Mouse (Mus musculus) spleen, embryonic (tissue): Measurements from ENCODE around the gene Gm20219.
"Not testable (repeated sequence)": the region's sequence is repeated elsewhere in the genome, so short reads cannot be mapped to it uniquely, and the experiment has no call there.

ENCODE experiments used
- CTCF ChIA-PET: fragments of 350-600 bp; sonication (Branson Sonifier 250); formaldehyde crosslinking; loops from one replicate; lab custom pipeline; 2022; lab: Charles Lee

The Gm20219 gene

GRCm38 (mm10) chr17:56514916-56515315 is 39.3 kb downstream of the Gm20219 start:
- CTCF ChIA-PET: no interaction called here

- CTCF ChIA-PET: no interaction called here
Measured at GRCm38 (mm10) chr17:56514330-56514729, 39.9 kb downstream of the Gm20219 start.

DNA sequence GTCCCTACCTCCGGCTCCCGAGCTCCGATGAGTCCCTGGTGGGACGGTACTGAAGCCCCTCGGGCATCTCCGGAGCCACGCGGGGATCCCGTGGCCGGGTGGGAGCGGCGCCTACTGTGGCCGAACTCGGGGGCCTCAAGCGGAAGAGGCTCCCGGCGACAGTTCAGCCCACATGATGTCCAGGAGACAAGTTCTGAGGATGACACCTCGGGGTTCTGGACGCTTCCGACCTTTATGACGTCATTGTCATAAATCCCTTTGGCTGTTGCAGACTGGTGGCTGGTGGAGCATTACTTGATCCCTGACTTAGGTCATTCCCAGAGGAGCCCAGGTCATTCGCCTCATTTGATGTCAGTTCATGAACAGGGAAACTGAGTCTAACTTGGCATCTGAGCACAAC is 41.9 kb downstream of the Gm20219 start, which contains the start of gene Znrf4:
Znrf4 (minus strand) TSS at position 122 of the 400 bp plus-strand sequence.
- CTCF ChIA-PET: no interaction called here

- CTCF ChIA-PET: no interaction called here
Measured at GRCm38 (mm10) chr17:56511707-56512090, 42.5 kb downstream of the Gm20219 start.

- CTCF ChIA-PET: no interaction called here
Measured at GRCm38 (mm10) chr17:56510970-56511706, 43.0 kb downstream of the Gm20219 start.

- CTCF ChIA-PET: no interaction called here
Measured at GRCm38 (mm10) chr17:56510473-56510969, 43.7 kb downstream of the Gm20219 start.

GRCm38 (mm10) chr17:56509707-56510472 is 44.3 kb downstream of the Gm20219 start:
- CTCF ChIA-PET: no interaction called here

DNA sequence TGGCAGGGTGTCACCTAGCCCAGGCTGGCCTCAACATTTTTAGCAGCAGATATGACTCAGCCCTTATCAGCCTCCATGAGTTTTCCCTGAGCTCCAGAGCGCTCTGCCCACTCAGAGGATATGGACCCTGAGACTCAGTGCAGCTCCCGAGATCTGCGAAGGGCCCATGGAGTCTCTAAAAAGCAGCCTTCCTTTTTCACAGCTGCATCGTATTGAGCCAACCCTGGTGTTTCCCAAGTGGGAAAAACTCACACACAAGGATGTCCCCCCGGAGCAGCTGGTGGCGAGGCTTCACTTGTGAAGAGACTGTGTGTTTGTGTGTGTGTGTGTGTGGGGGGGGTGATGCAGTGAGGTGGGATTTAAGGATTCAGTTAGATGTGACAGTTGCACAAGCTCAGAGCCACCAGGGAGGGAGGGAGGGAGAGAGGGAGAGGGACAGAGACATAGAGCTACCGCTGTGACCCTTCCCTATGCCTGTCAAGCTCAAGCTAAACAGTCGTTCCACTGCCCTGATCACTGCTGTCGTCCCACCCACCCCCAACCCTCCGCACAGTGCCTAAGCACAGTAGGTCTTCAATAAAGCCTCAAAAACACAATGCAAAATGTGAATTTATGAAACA is 45.1 kb downstream of the Gm20219 start:
- CTCF ChIA-PET: no interaction called here

- CTCF ChIA-PET: no interaction called here
Measured at GRCm38 (mm10) chr17:56507161-56508068, 46.8 kb downstream of the Gm20219 start.

DNA sequence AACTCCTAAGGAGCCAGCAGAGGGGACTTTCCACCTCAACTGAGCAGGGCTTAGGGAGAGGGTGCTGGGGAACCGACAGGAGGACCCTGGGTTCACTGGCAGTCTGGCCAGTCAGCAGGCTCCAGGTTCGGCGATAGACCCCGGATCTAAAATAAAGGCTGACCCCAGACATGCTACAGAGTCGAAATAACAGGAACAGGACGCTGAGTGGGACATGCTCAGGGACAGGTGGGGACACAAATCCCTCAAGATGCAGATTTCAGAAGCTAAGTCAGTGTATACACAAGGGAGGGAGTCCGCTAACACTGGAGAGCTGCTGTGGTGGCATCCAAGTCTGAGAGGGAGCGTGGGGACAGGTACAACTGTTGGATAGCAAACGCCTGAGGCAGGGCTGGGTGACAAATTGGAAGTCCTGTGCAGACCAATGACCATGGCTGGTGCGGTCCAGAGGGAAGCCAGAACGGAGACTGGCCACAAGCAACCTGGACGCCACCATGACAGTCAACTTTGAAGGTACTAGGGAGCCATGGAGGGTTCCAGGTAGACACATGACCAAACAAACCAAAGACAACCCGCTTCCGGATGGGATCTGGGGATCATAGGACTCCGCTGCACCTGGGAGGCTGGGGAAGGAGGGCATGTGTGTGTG is 47.6 kb downstream of the Gm20219 start:
- CTCF ChIA-PET: interaction anchor here (0.6 kb wide), 1 partner anchor 318 kb away, joined by 9 read pairs; no protein-coding TSS in a partner anchor

GRCm38 (mm10) chr17:56505401-56505800 is 48.8 kb downstream of the Gm20219 start:
- CTCF ChIA-PET: no interaction called here

- CTCF ChIA-PET: no interaction called here
Measured at GRCm38 (mm10) chr17:56502526-56502925, 51.7 kb downstream of the Gm20219 start.

DNA sequence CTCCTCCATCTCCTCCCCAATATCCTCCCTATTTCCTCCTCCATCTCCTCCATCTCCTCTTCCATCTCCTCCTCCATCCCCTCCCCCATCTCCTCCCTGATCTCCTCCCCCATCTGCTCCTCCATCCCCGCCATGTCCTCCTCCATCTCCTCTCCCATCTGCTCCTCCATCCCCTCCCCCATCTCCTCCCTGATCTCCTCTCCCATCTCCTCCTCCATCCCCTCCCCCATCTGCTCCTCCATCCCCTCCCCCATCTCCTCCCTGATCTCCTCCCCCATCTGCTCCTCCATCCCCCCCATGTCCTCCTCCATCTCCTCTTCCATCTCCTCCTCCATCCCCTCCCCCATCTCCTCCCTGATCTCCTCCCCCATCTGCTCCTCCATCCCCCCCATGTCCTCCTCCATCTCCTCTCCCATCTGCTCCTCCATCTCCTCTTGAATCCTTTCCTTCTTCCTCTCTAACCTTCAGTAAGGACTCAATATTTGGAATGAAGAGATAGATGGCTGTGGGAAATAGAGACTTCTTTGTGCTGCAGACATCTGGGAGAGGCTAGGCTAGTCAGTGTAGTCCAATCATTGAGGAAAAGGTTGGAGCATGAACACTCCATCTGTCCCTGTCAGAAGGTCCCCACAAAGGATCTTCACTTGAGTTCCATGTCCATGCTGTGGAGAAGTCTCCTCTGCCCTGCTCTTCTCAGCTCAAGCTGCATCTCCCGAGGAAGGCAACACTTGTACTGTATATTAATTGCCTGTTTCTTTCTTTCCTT is 52.4 kb downstream of the Gm20219 start:
- CTCF ChIA-PET: not testable (repeated sequence)
